Mouse (Mus musculus) spleen, adult 2 months (tissue): ENCODE results near the gene Tmem63b.

Experiments used
- CTCF ChIP-seq: fragments of 200-500 bp; IDR thresholded peaks from 2 replicates; pipeline ENCODE4 v1.5.1; 2011; ENCODE audit warnings: mild to moderate bottlenecking, inconsistent platforms; ENCODE audit not compliant: insufficient read depth, insufficient read length, insufficient replicate concordance; ENCODE audit errors: extremely low read depth
- POLR2A ChIP-seq: fragments of 200-500 bp; IDR thresholded peaks from 2 replicates; pipeline ENCODE4 v1.6.1; 2011; ENCODE audit warnings: low read depth, low read length, inconsistent platforms

DNA sequence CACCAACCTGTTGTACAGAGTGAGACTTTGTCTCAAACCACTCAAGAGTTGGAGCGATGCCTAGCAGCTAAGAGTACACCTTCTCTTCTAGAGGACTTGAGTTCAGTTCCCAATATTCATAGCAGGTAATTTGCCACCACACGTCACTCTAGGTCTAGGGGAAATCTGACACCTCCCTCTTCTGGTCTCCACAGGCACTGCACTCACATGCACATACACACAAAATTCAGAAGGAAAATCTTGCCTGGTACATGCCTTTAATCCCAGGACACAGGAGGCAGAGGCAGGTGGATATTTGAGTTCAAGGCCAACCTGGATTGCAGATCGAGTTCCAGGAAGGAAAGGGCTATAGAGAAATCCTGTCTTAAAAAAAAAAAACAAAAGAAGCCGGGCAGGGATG is 42.5 kb downstream of the Tmem63b start:
- TF ChIP-seq CTCF (no peak), POLR2A (no peak)
